Mouse (Mus musculus) lung, postnatal 4 days (tissue): ENCODE results near the gene Rsph14.
A peak's percentile ranks its signal among the peaks of the same experiment; 100 is the strongest.

Experiments used
- DNase-seq, 2 experiments: peaks; one replicate each; pipeline ENCODE4 v3.0.0; 2021

The Rsph14 gene

DNA sequence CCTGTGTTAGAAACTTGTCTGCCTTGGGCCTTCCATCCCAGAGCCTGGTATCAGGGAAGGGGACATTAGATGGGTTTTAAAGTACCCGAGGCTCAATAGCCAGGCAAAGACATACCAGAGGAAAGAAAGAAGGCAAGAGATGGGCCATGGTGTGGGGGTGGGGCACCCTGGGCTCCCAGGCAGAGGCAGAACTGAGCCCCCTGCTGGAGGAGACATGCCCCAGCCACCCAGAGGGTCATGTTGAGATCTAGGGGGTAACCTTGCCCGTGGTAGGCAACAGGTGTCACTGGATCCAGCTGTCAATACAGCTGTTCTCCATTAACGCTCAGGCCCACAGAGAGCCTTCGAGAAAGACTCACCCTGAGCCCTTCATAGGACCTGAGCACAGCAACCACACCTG, 42.6 kb downstream of the Rsph14 start:
- no peak for DNase-seq

DNA sequence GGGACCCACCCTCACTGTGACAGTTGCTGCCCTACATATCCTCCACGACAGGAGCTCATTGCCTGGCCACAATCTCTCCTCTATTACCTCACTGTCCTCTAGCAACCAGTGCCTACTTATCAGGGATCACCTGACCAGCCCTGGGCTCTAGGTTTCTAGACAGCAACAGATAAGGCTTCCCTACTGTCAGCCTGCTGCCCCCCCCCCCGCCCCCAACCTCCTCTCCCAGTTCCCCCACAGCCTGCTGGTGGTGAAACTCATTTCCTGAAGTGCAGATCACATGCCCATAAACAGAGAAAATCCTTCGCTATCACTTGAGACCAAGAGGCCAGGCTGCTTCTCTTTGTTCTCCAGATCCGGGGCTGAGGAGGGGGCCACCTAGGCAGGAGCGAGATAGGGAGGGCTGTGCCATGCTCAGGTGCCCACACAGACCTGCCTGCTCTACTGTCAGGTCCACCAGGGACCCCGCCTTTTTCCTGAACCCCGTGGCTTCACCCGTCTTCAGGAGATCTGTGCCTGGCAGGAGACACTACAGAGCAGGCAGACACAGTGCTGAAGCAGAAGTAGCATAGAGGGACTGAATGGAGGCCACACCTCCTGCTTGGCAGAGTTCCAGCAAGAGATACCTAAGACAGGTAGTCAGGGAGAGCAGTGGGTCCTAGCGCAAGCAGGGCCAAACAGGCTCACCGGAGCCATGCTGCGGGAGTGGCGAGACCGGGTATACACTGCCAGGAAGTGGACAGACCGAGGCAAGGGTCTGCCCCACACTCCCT, 44.5 kb downstream of the Rsph14 start:
- no peak for DNase-seq

DNA sequence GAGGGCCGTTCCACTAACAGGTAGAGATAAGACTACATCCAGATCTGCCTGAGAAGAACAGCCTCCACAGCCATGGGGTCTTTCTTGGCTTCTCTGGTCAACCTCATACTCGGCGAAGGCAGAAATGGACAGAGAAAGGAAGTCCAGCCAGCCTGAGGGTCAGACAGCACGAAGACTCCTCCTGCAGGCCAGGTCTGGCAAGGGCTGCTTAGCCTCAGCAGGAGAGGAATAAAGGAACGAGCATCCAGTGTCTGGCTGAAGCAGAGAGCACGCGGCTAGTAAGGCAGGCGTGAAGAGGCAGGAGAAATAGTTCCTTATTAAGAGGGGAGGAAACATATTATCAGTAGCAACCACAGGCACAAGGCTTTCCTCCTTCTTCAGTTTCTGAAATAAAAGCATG, 49.2 kb downstream of the Rsph14 start:
- DNase-seq: no peak

DNA sequence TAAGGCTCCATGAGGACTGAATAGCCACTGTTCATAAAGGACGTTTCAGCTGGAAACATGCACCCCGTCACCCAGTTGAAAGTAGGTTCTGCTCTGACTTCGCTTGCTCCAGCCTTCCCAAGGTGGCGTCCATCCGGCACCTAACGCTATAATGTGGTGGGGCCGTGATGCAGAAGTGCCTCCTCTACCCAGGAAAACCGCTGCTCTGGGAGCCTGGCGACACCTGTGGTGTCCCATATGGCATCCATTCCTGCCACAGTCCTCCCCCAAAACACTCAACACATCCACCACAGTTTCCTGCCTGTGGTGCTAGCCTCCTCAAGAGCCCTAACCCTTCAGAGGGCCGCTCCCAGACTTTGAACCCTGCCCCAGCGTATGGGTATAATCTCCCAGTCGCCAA, 51.2 kb downstream of the Rsph14 start:
- no peak for DNase-seq

DNA sequence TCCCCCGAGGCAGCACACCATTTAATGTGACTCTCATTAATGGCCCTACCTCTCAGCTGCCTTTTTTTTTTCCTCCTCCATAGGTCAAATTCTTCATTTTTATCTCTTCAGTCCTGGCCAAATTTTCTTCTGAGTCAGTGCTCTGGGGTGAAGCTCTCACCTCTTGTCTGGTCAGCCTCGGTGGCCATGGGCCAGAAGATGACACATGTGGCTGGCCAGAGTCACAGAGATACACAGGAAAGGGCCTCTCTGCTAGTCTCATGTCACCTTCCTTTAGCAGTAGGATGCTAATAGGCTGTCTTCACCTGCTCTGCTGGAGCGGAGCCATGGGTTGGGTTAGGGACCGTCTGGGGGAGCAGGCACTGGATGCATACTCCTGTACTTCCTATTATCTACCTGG, 54.3 kb downstream of the Rsph14 start:
- no peak for DNase-seq

DNA sequence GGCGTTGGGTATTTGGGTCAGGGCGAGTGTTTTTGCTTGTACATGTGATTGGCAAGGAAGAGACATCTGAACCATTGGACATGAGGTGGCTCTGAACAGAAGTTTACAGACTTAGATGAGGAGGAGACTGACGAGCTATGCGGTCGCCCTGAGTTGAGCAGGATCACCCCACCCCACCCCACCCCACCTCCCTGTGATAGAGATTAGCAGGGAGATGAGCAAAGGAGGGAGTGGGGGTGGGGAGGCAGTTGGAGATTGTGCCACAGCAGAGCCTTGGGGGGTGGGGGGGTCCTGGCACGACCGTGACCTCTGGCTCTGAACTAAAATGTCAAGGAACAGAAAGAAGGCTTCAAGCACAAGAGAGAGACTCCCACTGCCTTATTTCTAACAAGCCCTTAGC, 56.0 kb downstream of the Rsph14 start:
- DNase-seq: no peak

DNA sequence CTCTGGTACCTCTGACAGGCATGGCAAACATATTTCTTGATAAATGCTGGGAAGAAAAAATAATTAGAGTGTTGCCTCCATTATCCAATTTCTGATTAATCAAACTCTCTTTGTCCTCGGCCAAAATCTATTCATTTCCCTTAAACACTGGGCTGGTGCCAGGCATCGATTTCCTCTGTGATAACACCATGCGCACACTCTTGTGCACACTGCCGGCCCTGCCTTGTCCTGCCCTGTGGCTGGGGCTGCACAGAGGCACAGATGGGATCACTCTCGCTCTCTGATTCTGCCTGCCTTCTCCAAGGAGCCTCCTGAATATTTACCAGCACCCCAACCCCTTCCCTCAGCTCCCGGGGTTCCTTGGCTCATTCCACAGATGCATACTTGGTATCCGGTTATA, 56.8 kb downstream of the Rsph14 start:
- no peak for DNase-seq

DNA sequence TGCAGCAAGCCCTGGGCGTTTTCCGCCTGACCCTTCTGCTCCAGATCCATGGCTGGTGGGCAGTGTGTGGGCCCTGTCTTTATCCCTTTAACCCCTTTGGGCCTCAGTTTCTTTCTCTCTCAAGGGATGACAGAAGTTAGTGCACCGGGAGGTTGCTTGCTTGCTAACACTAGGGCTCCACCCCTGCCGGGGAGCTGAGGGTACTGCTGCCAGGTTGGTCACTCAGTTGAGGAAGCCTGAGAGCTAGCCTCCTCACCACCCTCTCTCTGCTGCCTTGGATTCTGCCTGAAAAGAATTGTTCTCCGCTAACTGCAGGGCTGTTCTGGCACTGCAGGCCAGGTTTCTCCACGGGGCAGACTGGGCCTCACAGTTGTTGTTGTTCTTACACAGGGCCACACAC, 59.4 kb downstream of the Rsph14 start:
- no peak for DNase-seq

DNA sequence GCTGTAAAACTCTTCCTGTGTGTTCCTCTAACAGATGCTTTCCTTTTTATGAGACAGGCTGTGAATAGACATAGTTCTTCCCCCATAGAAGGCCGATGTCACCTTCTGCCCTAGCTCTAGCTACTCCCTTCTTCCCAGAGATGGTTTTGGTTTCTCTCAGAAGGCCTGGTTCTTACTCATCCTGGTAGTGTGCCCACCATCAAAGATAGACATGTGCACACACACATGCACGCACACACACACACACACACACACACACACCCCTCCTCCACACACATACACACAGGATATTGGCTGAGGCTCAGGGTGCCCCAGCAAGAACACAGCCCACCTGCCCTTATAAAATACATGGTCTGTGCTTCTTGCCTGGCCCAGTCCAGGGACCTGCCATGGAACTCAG, 63.1 kb downstream of the Rsph14 start:
- no peak for DNase-seq

DNA sequence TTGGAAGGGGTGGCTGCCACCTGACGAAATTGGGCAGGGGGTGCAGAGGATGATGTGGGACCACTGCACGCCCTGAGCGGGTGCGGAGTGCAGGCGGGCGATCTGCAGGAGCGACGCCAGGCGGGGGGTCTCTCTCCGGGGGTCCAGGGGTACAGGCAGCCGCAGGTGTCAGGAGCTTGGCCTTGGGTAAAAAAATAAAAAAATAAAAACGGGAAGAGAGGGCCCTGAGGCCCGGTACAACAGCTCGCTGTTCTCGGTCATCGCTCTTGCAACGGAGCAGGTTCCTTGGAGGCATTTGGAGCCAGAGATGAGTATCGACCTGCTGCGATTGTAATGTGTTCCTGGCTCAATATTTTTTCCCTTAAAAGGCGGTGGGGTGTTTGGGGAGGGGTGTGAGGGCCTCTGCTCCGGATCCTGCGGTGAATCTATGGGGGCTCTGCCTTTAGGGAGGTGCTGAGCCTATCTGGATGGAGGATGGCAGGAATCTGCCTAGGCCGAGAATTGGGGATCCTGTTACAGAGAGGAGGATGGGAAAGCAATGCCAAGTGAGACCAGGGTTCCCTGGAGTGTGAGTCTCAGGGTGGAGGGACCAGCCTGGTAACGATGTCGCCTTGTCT, 64.6 kb downstream of the Rsph14 start:
- no peak for DNase-seq

DNA sequence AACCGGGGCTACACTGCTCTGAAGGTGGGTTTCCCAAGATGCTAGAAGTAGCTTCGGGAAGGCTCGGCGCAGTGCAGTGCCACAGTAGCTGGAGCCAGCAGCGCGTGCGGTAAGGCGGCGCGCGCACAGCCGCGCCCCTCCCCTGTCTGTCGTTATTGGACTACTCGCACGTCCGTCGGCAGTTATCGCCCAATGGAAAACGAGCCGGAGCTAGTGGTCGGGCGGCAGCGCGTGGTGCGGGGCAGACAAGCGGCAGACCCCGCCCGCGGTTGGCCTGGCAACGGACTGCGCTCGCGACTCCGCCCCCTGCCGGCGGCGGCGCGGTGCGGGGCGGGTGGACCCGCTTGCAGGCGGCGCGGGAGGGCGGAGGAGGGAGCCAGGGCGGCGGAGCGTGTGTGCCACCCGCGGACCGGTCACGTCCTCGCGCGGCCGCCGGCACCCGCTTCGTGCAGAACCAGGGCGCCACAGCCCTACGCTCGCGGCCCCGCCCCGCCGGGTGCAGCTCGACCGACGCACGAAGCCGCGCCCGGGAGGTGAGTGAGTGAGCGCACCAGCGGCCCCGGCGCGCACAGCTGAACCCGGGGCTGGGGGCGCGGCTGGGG, 65.4 kb downstream of the Rsph14 start, which contains the start of gene Gnaz:
Gene Gnaz, plus strand, starts transcription at position 328 of the 602 bp plus-strand sequence.
- peak; percentile 96 to 97 for DNase-seq

DNA sequence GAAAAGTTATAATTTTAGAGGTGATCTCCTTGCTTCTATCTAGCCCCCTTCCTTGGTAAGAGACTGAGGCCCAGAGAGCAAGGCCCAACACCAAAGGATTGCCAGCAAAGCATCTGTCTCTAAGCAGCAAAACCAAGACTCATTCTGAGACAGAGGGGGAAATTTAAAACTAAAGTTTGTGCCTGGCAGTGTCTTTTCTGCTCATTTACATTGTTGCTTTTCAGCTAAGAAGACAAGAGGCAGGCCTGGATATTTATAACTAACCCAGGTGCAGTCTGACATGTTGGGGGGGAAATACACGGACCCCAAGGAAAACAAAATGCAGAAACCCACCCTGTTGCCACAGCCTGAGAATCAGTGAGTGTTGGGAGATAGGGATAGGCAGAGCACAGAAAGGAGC, 68.0 kb downstream of the Rsph14 start:
- no peak for DNase-seq

DNA sequence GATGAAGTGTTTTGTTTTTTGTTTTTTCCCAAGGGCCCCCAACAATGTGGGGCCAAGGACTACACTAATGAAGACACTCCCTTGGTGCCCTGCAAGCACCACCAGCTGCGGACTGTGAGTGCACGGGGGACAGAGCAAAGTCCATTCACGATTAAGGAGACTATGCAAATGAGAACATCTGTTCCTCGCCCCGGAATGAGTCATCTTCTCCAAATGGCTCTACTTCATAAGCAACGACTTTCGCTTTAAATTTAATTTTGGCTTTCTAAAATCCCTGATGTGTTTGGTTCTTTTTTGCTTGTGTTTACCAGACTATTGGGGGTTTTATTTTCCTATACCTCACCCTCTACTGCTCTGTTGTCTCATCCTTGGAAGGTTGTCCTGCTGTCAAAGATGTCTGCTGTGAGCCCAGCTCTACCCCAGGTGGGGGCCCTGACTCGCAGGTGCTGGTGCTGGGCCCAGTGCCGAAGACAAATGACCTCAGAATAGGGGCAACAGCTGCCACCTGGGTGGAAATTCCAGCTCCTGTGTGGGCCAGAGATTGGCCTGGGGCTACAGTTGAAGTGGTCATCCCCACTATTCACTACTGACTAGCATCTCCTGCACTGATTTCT, 79.4 kb downstream of the Rsph14 start:
- DNase-seq: no peak

DNA sequence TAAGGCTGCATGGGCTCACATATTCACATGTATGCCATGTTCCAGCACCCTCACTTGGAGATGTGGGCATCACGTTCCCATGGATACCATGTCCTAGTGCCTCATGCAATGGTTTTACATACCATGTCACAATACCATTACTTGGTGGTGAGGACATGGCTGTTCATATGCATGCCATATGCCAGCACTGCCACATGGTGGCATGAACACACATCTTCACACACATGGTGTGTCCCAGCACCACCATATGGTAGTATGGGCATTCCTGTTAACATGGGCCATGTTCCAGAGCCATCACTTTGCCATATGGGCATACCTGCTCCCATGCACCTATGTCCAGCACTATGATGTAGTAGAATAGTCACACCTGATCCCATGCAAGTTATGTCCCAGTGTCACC, 91.6 kb downstream of the Rsph14 start:
- DNase-seq: peak in 1 of 2 experiments; percentile 14

DNA sequence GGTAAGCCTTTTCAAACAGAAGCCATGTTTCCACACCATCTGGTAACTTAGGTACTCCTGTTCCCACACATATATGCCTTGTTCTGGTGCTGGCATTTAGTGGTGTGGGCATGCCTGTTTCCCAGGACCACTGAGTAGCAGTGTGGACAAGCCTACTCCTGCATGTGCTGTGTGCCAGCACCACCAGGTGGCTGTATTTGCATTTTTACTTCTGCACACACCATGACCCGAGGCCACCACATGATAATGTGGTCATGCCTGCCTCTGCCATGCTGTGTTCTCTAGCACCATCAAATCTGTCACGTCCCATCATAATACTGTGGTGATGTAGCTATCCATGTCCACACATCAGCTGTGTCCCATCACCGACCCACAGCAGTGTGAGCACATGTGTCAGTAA, 93.1 kb downstream of the Rsph14 start:
- peak in 1 of 2 experiments; percentile 18 for DNase-seq

DNA sequence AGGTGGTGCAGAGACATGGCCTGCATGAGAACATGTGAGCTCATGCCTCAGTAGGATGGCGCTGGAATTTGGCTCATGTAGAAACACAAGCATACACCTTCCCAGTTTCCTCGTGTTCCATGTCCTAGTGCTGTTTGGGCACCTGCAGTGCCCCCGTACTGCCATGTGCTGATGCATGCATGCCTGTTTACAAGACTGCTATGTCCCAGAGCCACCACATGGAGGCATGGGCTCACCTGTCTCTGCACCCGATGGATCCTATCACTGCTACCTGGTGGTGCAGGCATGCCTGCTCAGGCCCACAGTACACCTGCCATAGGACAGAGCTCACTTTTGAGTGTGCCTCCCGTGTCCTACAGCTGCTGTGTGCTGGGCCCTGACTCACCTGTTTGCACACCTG, 94.0 kb downstream of the Rsph14 start:
- peak in 1 of 2 experiments; percentile 9 for DNase-seq

DNA sequence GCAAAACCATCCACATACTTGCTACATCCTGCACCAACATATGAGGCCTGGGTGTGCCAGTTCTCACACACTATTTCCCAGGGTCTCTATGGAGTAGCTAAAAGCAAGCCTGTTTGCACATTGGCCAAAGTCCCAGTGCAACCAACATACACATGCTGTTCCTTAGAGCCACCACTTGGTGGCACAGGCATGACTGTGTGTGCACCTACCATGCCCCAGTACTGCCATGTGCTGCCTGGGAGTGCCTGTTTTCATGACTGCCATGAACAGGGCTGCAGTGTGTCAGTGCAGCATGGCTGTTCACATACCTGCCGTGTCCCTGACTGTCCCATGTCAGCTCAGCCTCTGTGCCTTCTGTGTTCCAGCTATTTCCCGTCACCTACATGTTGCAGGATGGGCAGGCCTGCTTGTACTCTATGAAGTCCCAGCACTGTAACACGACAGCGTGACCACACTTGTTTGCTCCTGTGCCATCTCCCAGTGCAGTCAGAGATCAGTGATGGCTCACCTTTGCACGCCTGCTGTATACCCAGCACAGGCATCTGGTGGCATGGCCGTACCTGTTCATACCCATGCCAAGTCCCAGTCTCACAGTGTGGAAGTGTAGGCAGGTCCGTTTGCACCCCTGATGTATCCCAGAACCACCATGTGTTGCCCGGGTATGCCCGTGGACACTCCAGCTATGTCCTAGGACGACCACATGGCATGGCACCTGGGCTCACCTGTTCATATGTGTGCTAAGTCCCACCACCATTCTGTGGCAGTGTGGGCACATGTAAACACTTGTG, 95.2 kb downstream of the Rsph14 start:
- DNase-seq: peak in 1 of 2 experiments; percentile 44

DNA sequence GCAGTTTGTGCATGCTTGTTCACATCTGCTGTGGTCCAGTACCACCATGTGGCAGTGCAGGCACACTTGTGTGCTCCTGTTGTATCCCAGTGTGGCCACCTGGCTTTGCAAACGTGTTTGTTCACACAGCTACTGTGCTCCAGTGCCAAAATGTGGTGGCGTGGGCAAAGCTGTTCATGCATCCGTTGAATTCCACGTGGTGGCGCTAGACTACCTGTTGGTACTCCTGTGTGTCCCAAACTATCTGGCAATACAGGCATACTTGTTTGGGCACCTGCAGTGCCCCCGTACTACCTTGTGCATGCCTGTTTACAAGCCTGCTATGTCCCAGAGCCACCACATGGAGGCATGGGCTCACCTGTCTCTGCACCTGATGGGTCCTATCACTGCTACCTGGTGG, 97.4 kb downstream of the Rsph14 start:
- peak in 1 of 2 experiments; percentile 34 for DNase-seq

DNA sequence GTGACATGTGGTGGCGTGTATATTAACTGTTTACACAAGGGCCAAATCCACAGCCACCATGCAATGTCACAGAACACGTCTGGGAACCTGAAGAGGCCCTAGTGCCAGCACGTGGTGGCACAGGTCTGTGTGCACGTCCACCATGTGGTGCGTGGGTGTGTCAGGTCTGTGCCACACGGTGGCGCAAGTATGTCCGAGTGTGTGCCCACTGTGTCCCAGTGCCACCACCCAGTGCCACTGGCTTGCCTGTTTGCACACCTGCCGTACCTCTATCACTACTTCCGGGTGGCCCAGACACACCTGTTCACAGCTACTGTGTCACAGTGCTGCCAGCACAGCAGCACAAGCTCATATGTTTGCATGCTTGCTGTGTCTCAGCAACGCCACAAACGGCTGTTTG, 97.9 kb downstream of the Rsph14 start:
- no peak for DNase-seq

DNA sequence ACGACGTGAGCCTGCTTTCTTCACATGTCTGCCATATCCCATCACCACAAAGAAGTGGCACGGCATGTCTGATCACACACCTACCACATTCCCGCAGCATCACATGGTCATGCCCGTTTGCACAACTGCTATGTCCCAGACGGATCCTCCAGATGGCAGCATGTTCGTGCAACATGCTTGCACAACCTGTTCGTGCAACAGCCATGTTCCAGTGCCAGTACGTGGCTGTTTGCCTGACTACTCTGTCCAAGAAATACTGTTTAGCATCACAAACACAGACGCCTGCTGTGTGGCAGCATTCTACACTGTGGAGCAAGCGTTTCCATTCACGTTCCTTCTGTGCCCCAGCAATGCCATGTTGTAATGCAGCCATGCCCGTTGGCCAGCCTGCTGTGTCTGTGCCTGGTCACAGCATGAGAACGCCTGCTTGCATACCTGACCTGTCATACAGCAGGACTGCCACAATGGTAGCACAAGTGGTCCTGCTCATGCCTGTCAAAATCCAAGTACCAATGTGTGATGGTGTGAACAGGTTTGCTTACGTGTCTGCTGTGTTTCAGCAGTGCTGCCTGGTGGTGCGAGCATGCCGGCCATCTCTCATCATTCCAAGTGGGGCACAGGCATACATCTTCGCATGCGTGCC, 98.7 kb downstream of the Rsph14 start:
- no peak for DNase-seq

DNA sequence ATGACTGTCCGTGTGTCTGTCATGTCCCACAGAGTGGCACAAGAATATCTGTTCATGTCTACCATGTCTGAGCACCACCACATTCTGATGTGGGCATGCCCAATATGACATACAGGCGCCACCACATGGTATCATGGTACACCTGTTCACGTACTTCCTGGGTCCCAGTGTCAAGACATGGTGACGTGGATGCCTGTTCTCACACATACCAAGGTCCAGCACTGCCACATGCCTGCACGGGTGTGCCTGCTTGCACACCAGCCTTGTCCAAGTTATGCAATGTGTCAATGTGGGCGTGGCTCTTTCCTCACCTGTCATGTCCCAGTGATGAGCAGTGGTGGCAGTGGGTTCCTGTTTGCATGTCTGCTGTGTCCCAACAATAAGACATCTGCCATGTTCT, 99.9 kb downstream of the Rsph14 start:
- DNase-seq: no peak

DNA sequence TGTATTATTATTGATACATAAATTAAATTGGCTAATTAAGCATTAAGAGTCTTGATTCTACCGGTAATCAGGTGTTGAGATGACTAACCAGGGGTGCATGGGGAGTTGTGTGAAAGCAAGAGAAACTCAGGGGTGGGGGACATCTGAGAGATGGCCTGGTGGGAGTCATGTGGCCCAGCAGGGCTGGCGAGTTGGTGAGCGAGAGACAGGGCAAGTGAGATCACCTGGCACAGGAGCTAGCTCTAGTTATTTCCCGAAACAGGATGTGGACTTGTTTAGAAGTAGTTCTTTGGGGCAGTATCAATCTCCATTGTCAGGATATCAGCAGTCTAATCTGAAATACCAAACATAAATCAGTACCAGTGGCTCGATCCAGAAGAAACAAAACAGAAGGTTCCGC, 100.8 kb downstream of the Rsph14 start:
- DNase-seq: no peak
